Comparison of ENCODE assay signal across 7 mouse cellular contexts in the genomic region with DNA sequence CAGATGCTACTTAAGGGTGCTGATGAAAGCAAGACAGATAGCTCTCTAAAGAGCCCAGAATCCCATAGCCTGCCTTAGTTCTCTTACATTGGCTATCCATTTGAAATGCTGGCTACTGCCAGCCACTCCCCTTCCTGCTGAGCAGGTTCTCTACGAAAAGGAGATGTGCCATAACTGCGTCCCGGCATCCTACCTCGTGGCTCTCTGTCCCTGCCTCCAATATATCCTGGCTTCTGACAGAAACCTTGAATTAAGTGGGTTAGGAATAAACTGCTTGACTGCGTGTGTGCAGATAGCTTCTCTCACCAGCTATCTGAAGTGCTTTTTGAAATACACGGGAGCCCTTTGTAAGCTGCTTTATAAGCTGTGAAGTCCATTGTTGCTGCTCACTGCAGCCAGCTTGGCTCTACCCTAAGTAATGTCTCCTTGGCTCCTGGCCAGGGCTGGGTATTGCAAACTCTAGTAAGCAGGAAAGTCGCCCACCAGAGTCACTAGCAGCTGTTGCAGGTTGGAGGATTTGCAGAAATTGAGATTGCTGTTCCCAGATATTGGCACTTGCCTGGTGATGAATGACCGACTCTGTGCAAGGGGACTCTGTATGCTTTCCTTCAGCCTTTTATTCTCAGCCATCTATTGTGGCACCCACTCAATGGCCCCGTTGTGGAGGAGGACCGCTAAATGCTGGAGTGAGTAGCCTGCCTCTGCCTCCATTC.
DNase-seq lines count a peak whose midpoint lies in the region; ATAC-seq and TF ChIP-seq lines count a peak whose summit lies in the region.

No protein-coding gene starts in this region.

- WGBS in liver, postnatal 0 days (ENCODE audit: insufficient replicate concordance), result 83% methylated on average over 10 of the region's 10 CpGs
- 47% methylated on average over 10 of the region's 10 CpGs for whole genome bisulfite sequencing in hindbrain, embryonic 12.5 days
- WGBS in intestine, postnatal 0 days, result 77% methylated on average over 10 of the region's 10 CpGs

- intact Hi-C loops in left cerebral cortex, postnatal 14 days (cut with DNase I), result loop anchor here (5.0 to 10.0 kb wide), 2 partner anchors 71 to 212 kb away; no protein-coding TSS in a partner anchor

- TF ChIP-seq CTCF in liver, postnatal 0 days (IDR thresholded peaks at IDR 0.05; ENCODE audit: low read depth), result no peak
- no peak for TF ChIP-seq CTCF in intestine, postnatal 0 days (IDR thresholded peaks at IDR 0.05; ENCODE audit: low read depth)

- H3K4me2 ChIP-seq in liver, postnatal 0 days (ENCODE audit: low read depth, low read length), result no peak overlapping the region
- H3K4me2 ChIP-seq in hindbrain, embryonic 12.5 days (replicated peaks), result no peak overlapping the region
- no peak overlapping the region for H3K4me2 ChIP-seq in intestine, postnatal 0 days (replicated peaks; ENCODE audit: low read depth)

- no peak for ATAC-seq in liver, postnatal 0 days
- ATAC-seq in hindbrain, embryonic 12.5 days (ENCODE audit: low FRiP score), result peak; percentile 84
- no peak for ATAC-seq in intestine, postnatal 0 days

- no peaks in the 10 kb centered on the region for H3K27me3 ChIP-seq in liver, postnatal 0 days (ENCODE audit: insufficient read depth, low read length)
- H3K27me3 ChIP-seq in hindbrain, embryonic 12.5 days, result no peaks in the 10 kb centered on the region
- H3K27me3 ChIP-seq in intestine, postnatal 0 days (replicated peaks; ENCODE audit: control insufficient read depth, insufficient read depth, low read length), result no peaks in the 10 kb centered on the region

- no peaks in the 10 kb centered on the region for H3K36me3 ChIP-seq in liver, postnatal 0 days (replicated peaks; ENCODE audit: insufficient read depth, low read length)
- no peaks in the 10 kb centered on the region for H3K36me3 ChIP-seq in hindbrain, embryonic 12.5 days
- peaks cover 7% of the 10 kb centered on the region; the same call in 1 of the 2 replicates for H3K36me3 ChIP-seq in intestine, postnatal 0 days (ENCODE audit: control insufficient read depth, insufficient read depth)

- H3K27ac ChIP-seq in liver, postnatal 0 days (ENCODE audit: low read depth), result no peak overlapping the region
- H3K27ac ChIP-seq in hindbrain, embryonic 12.5 days, result peak overlapping the region; percentile 72
- H3K27ac ChIP-seq in intestine, postnatal 0 days (ENCODE audit: low read depth, low read length), result no peak overlapping the region

- H3K9ac ChIP-seq in liver, postnatal 0 days (replicated peaks), result no peak overlapping the region
- H3K9ac ChIP-seq in hindbrain, embryonic 12.5 days, result no peak overlapping the region
- no peak overlapping the region for H3K9ac ChIP-seq in intestine, postnatal 0 days (ENCODE audit: low read depth, low read length)

- H3K4me3 ChIP-seq in liver, postnatal 0 days (ENCODE audit: low read depth, low read length), result no peak overlapping the region
- no peak overlapping the region for H3K4me3 ChIP-seq in hindbrain, embryonic 12.5 days
- no peak overlapping the region for H3K4me3 ChIP-seq in intestine, postnatal 0 days (ENCODE audit: low read depth, low read length)

- no peak for TF ChIP-seq EP300 in liver, postnatal 0 days (IDR thresholded peaks at IDR 0.05; ENCODE audit: low read depth)

- H3K4me1 ChIP-seq in liver, postnatal 0 days (ENCODE audit: insufficient read depth), result 0 out of 2 replicates have a peak, but pooled peaks cover 3% of the 10 kb centered on the region
- peaks cover 25% of the 10 kb centered on the region for H3K4me1 ChIP-seq in hindbrain, embryonic 12.5 days
- no peaks in the 10 kb centered on the region; the same call in none of the 2 replicates for H3K4me1 ChIP-seq in intestine, postnatal 0 days (replicated peaks; ENCODE audit: control insufficient read depth, insufficient read depth, low read length)

- peak; percentile 22 for DNase-seq in liver, postnatal 0 days
- no peak for DNase-seq in liver
- peak; percentile 27 for DNase-seq in embryo, embryonic 10.5 days (ENCODE audit: low spot score)
- DNase-seq in left cerebral cortex, postnatal 14 days (ENCODE audit: low spot score in 2 of 2), result peak; percentile 68 to 69
- peak; percentile 74 to 77 for DNase-seq in right cerebral cortex, adult 2 months (ENCODE audit: low spot score in 2 of 2)

- H3K9me3 ChIP-seq in liver, postnatal 0 days (ENCODE audit: low read length), result no peaks in the 10 kb centered on the region
- no peaks in the 10 kb centered on the region for H3K9me3 ChIP-seq in hindbrain, embryonic 12.5 days (replicated peaks)
- H3K9me3 ChIP-seq in intestine, postnatal 0 days (ENCODE audit: control insufficient read depth), result no peaks in the 10 kb centered on the region
